8 mouse cellular contexts compared by ENCODE assay signal in genomic region chr4:108070723-108071122, GRCm38 (mm10). TPM values are rescaled to one million over a fixed set of nuclear protein-coding genes. Genes with fewer than 3 reads are reported as not detected.
DNase-seq lines count a peak whose midpoint lies in the region; ATAC-seq and TF ChIP-seq lines count a peak whose summit lies in the region.

No protein-coding gene starts in this region.

- DNase-seq in layer of hippocampus, adult 2 months (ENCODE audit: low spot score in 2 of 2), result no peak
- DNase-seq in layer of hippocampus, adult 18-20 months (ENCODE audit: low spot score in 2 of 2), result no peak
- no peak for DNase-seq in gastrocnemius, postnatal 4 days (ENCODE audit: low spot score in 2 of 2)
- DNase-seq in urinary bladder, adult 2 months (ENCODE audit: low spot score), result no peak

- TF ChIP-seq POLR2A in bone marrow macrophage, adult 2 months (IDR thresholded peaks at IDR 0.05; ENCODE audit: borderline replicate concordance, low read depth, low read length), result no peak

- peak overlapping the region; percentile 76 for H3K4me3 ChIP-seq in layer of hippocampus, adult 2 months
- peak overlapping the region; percentile 80 for H3K4me3 ChIP-seq in bone marrow macrophage, adult 2 months (ENCODE audit: insufficient read depth, low read length)
- H3K4me3 ChIP-seq in forebrain, embryonic 15.5 days, result peak overlapping the region; percentile 61
- peak overlapping the region; percentile 58 for H3K4me3 ChIP-seq in limb, embryonic 12.5 days (replicated peaks)
- H3K4me3 ChIP-seq in stomach, embryonic 15.5 days (replicated peaks), result peak overlapping the region; percentile 48

- peak overlapping the region; percentile 56 for H3K9ac ChIP-seq in forebrain, embryonic 15.5 days (replicated peaks)
- peak overlapping the region; percentile 58 for H3K9ac ChIP-seq in limb, embryonic 12.5 days (replicated peaks)
- peak overlapping the region; percentile 11; the same call in 1 of the 2 replicates for H3K9ac ChIP-seq in stomach, embryonic 15.5 days

- H3K9me3 ChIP-seq in forebrain, embryonic 15.5 days, result no peaks in the 10 kb centered on the region
- H3K9me3 ChIP-seq in limb, embryonic 12.5 days, result no peaks in the 10 kb centered on the region
- no peaks in the 10 kb centered on the region for H3K9me3 ChIP-seq in stomach, embryonic 15.5 days

- peaks cover 3% of the 10 kb centered on the region for H3K36me3 ChIP-seq in forebrain, embryonic 15.5 days
- H3K36me3 ChIP-seq in limb, embryonic 12.5 days, result peaks cover 22% of the 10 kb centered on the region
- peaks cover 3% of the 10 kb centered on the region; the same call in 1 of the 2 replicates for H3K36me3 ChIP-seq in stomach, embryonic 15.5 days

- no peak; the same call in 1 of the 2 replicates for ATAC-seq in forebrain, embryonic 15.5 days (replicated peaks)
- no peak for ATAC-seq in limb, embryonic 12.5 days (ENCODE audit: insufficient number of reproducible peaks, insufficient read depth, low FRiP score, low TSS enrichment, low read depth)
- no peak for ATAC-seq in stomach, embryonic 15.5 days (ENCODE audit: insufficient read depth, low FRiP score, low read depth)

- H3K4me2 ChIP-seq in forebrain, embryonic 15.5 days (replicated peaks), result peak overlapping the region; percentile 81
- peak overlapping the region; percentile 89 for H3K4me2 ChIP-seq in limb, embryonic 12.5 days
- H3K4me2 ChIP-seq in stomach, embryonic 15.5 days, result peak overlapping the region; percentile 58

- H3K27me3 ChIP-seq in forebrain, embryonic 15.5 days, result no peaks in the 10 kb centered on the region
- H3K27me3 ChIP-seq in limb, embryonic 12.5 days, result no peaks in the 10 kb centered on the region
- H3K27me3 ChIP-seq in stomach, embryonic 15.5 days (replicated peaks), result no peaks in the 10 kb centered on the region

- H3K4me1 ChIP-seq in bone marrow macrophage, adult 2 months (ENCODE audit: control insufficient read depth, insufficient read depth, low read length), result peaks cover 16% of the 10 kb centered on the region
- peaks cover 16% of the 10 kb centered on the region for H3K4me1 ChIP-seq in forebrain, embryonic 15.5 days
- H3K4me1 ChIP-seq in limb, embryonic 12.5 days (replicated peaks), result peaks cover 13% of the 10 kb centered on the region
- H3K4me1 ChIP-seq in stomach, embryonic 15.5 days, result no peaks in the 10 kb centered on the region

- WGBS in forebrain, embryonic 15.5 days, result 6% methylated on average over 8 of the region's 8 CpGs
- WGBS in limb, embryonic 12.5 days, result 9% methylated on average over 8 of the region's 8 CpGs
- 5% methylated on average over 8 of the region's 8 CpGs for WGBS in stomach, embryonic 15.5 days

- no peak for TF ChIP-seq CTCF in layer of hippocampus, adult 2 months (conservative IDR thresholded peaks at IDR 0.05)
- TF ChIP-seq CTCF in bone marrow macrophage, adult 2 months (IDR thresholded peaks at IDR 0.05; ENCODE audit: low read depth, low read length), result no peak

- peak overlapping the region; percentile 32 for H3K27ac ChIP-seq in layer of hippocampus, adult 2 months
- H3K27ac ChIP-seq in bone marrow macrophage, adult 2 months (ENCODE audit: insufficient read depth, low read depth, low read length), result peak overlapping the region; percentile 41; the same call in 1 of the 2 replicates
- no peak overlapping the region for H3K27ac ChIP-seq in forebrain, embryonic 15.5 days (replicated peaks)
- peak overlapping the region; percentile 59; the same call in 1 of the 2 replicates for H3K27ac ChIP-seq in limb, embryonic 12.5 days
- no peak overlapping the region; the same call in 1 of the 2 replicates for H3K27ac ChIP-seq in stomach, embryonic 15.5 days

RNA-seq across cellular contexts. Expression of gene Podn, which starts 25.5 kb away (rescaled TPM):
- 10 to 100 TPM; 10.2 to 10.4 TPM for total RNA-seq in layer of hippocampus, adult 2 months (2021)
- 1 to 10 TPM; 6.8 to 8.4 TPM for total RNA-seq in layer of hippocampus, adult 18-20 months (2021)
- not detected in 2 replicates for polyA plus RNA-seq in bone marrow macrophage, adult 2 months (2012; ENCODE audit: insufficient read depth, insufficient read length, missing spikeins)
- 0.14 and 0.33 TPM in 2 replicates for polyA plus RNA-seq in forebrain, embryonic 15.5 days (2015; fragmentation: Nextera tagmentation; extraction: Ambion mirVana)
- 0.46 and 0.72 TPM in 2 replicates for polyA plus RNA-seq in limb, embryonic 12.5 days (2016; fragmentation: Nextera tagmentation; extraction: Ambion mirVana)
- polyA plus RNA-seq in stomach, embryonic 15.5 days (2015; fragmentation: Nextera tagmentation; extraction: Ambion mirVana), result 0.90 and 1.1 TPM in 2 replicates
- 1 to 10 TPM; 5.9 to 9.8 TPM for total RNA-seq in gastrocnemius, postnatal 4 days (2021)
- polyA plus RNA-seq in urinary bladder, adult 2 months (2012; rRNA removed), result 93.0 and 110 TPM in 2 replicates

Comparison
In these comparisons a context has a peak if more than half of its experiments do, and no peak if none do; other contexts are left out.
1. H3K27ac ChIP-seq: peak in layer of hippocampus, adult 2 months (single experiment), bone marrow macrophage, adult 2 months (single experiment) and limb, embryonic 12.5 days (single experiment); none in forebrain, embryonic 15.5 days (single experiment) and stomach, embryonic 15.5 days (single experiment).
2. RNA of gene Podn, which starts 25.5 kb away (polyA plus RNA-seq): 93.0 to 110 TPM in urinary bladder, adult 2 months; 0.90 to 1.1 TPM in stomach, embryonic 15.5 days, 0.46 to 0.72 TPM in limb, embryonic 12.5 days, not detected in bone marrow macrophage, adult 2 months and 0.14 to 0.33 TPM in forebrain, embryonic 15.5 days; every median in the first group is over 10 times any median in the second.
3. Peak in every context shown above with its lines, with median percentiles within 50 percentile points of each other: H3K4me3 ChIP-seq, H3K4me2 ChIP-seq and H3K9ac ChIP-seq.